Mouse (Mus musculus) layer of hippocampus, adult 6 months (tissue): Measurements from ENCODE around the gene Il1rl1. TPM values are rescaled to one million over a fixed set of nuclear protein-coding genes. Genes with fewer than 3 reads are reported as not detected.

Experiments
- long read RNA-seq, 2 experiments: library from polyadenylated mRNA; unstranded; transcript quantifications; one replicate each; pipeline ENCODE4 v2.0.0; 2019 to 2020
- polyA plus RNA-seq: library from polyadenylated mRNA; unstranded; fragments of <200 nt; fragmentation: Nextera tagmentation; gene quantifications from 2 replicates; pipeline ENCODE4 v1.2.3, GENCODE M21; 2021

Gene Il1rl1
- polyA plus RNA-seq: 0.04 and 0.16 TPM in 2 replicates
- long read RNA-seq, experiment 1: 0 reads
- long read RNA-seq, experiment 2: 0 reads

DNA sequence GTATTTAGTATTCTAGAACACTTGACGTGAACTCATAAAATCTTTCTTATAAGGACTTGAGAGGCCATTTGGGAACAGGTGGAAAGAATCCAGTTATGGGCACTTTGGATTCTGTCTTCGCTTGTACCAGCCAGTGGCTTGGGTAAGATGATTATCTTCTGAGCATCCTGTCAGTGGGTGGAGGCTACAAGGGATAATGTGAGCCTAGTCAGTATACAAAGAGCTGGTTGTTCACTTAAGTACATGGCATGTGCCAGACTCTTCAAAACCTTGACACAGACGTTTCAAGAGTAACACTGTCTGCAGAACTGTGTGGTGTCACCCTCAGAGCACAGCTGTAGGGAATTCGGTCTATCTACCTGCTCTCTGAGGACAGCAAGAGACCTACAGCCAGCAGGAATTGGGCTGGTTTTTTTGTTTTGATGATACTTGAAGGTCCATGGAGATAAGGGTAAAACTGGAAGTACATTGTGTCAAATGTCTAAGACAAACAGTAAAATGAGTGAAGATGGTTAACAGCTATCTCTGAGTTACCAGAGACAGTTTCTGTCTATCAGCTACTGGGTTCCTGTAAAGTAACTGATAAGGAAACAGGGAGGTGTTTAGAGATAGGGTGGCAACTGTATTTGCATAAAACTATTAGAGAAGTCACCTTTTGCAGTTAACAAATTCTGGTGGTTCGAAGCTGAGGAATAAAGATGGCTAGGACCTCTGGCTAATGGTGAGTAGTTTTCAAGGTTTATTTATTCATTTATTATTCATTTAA, at the start of gene Il1rl1:
TSS of gene Il1rl1 (plus strand) at position 661 of the 766 bp plus-strand sequence.

DNA sequence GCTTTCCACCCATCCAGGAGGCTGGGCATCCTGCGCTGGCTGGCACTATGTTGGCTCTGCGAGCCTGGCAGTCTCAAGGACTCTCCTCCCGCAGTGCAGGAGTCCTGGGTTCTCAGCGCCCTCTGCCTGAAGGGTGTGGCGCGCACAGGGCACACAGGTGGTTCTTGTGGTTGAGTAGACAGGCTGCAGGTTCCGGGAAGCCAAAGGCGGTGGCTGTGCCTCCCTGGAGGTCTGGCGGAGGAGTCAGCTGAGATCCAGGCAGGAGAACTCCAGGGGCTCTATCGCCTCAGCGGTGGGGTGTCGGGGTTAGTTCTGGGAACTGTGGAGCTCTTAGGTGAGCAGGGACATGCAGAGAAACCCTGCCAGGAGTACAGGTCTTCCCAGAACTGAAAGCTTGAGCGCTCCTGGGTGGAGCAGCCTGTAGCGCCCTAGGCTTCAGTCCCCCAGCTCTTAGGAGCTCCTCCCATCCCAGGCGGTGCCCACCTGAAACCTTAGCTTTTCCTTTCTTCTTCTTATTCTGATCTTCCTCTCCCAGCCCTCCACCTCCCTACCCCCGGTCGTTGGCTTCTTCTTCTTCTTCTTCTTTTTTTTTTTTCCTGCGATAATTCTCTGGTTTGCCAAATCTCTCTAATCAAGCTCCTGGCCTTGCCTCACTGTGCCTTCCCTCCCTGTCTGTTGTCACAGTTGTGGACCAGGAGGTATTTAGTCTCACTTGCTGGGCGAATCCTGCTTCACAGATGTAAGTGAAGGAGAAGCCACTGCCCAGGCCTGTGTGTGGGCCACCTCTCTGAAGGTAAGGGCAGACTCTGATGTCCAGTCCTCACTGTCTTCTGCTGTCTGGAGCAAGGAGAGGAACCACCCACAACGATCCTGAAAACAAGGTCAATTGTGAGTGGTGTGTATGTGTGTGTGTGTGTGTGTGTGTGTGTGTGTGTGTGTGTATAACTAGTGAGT, 36.4 kb downstream of the Il1rl1 start, which contains the start of gene Il18r1:
TSS of gene Il18r1 (plus strand) at position 76 of the 954 bp plus-strand sequence.

Other genes with a start within 250 kb of the Il1rl1 start
- gene Il1r1, start 204.5 kb upstream of the Il1rl1 start, polyA plus RNA-seq: 0.89 and 0.92 TPM in 2 replicates
- gene Il1rl2, start 105.0 kb upstream of the Il1rl1 start, polyA plus RNA-seq: 0.14 and 0.26 TPM in 2 replicates
- not detected in 2 replicates for gene Il18r1, start 36.0 kb downstream of the Il1rl1 start, polyA plus RNA-seq
- gene Il18rap, start 85.8 kb downstream of the Il1rl1 start, polyA plus RNA-seq: 0.04 TPM in 1 of 2 replicates, not detected in the other
- 3.1 and 3.2 TPM in 2 replicates for gene Slc9a4, start 150.5 kb downstream of the Il1rl1 start, polyA plus RNA-seq